Mouse (Mus musculus): Measurements from ENCODE around the gene 2010111I01Rik. TPM values are rescaled to one million over a fixed set of nuclear protein-coding genes. Genes with fewer than 3 reads are reported as not detected.
A peak's percentile ranks its signal among the peaks of the same experiment; 100 is the strongest.

Gene 2010111I01Rik
- total and polyA plus RNA-seq, 2 experiments from 2014 or later: 16.2 to 30.3 TPM

GRCm38 (mm10) chr13:62978784-62979183 is 14.1 kb downstream of the 2010111I01Rik start:
- DNase-seq (ENCODE audit: low spot score) (no peak), ATAC-seq (ENCODE audit: low FRiP score) (no peak)
- WGBS: 89% methylated on average over 4 of the region's 4 CpGs
- no peak overlapping the region for H3K9ac ChIP-seq (replicated peaks; ENCODE audit: low read length, poor library complexity, severe bottlenecking)
- no peaks in the 10 kb centered on the region for H3K36me3 ChIP-seq (ENCODE audit: insufficient read depth, low read length)
- TF ChIP-seq CTCF (IDR thresholded peaks at IDR 0.05): no peak
- no peak overlapping the region for H3K4me2 ChIP-seq (ENCODE audit: low read depth, low read length, poor library complexity, severe bottlenecking)
- no peaks in the 10 kb centered on the region for H3K9me3 ChIP-seq (ENCODE audit: low read length)
- H3K4me3 ChIP-seq (ENCODE audit: low read depth, low read length): no peak overlapping the region
- H3K4me1 ChIP-seq (ENCODE audit: insufficient read depth, low read length): no peaks in the 10 kb centered on the region
- no peaks in the 10 kb centered on the region for H3K27me3 ChIP-seq (ENCODE audit: insufficient read depth, low read length)
- no peak overlapping the region for H3K27ac ChIP-seq (ENCODE audit: low read depth, low read length)

- WGBS: 72% methylated on average over 4 of the region's 4 CpGs
- H3K4me2 ChIP-seq (ENCODE audit: low read depth, low read length, poor library complexity, severe bottlenecking): no peak overlapping the region
- H3K4me1 ChIP-seq (ENCODE audit: insufficient read depth, low read length): no peaks in the 10 kb centered on the region
- H3K9me3 ChIP-seq (ENCODE audit: low read length): no peaks in the 10 kb centered on the region
- no peak for TF ChIP-seq CTCF (IDR thresholded peaks at IDR 0.05)
- H3K9ac ChIP-seq (replicated peaks; ENCODE audit: low read length, poor library complexity, severe bottlenecking): no peak overlapping the region
- H3K4me3 ChIP-seq (ENCODE audit: low read depth, low read length): no peak overlapping the region
- H3K27ac ChIP-seq (ENCODE audit: low read depth, low read length): no peak overlapping the region
- no peaks in the 10 kb centered on the region for H3K27me3 ChIP-seq (ENCODE audit: insufficient read depth, low read length)
- DNase-seq (ENCODE audit: low spot score) (no peak), ATAC-seq (ENCODE audit: low FRiP score) (no peak)
- H3K36me3 ChIP-seq (ENCODE audit: insufficient read depth, low read length): no peaks in the 10 kb centered on the region
These were observed 14.5 kb downstream of the 2010111I01Rik start for GRCm38 (mm10) chr13:62979215-62979614.

- Histone ChIP-seq H3K36me3 (ENCODE audit: insufficient read depth, low read length) (no peaks in the 10 kb centered on the region), H3K9me3 (ENCODE audit: low read length) (no peaks in the 10 kb centered on the region), H3K27me3 (ENCODE audit: insufficient read depth, low read length) (no peaks in the 10 kb centered on the region), H3K9ac (replicated peaks; ENCODE audit: low read length, poor library complexity, severe bottlenecking) (no peak overlapping the region), H3K4me1 (ENCODE audit: insufficient read depth, low read length) (no peaks in the 10 kb centered on the region), H3K4me3 (ENCODE audit: low read depth, low read length) (no peak overlapping the region), H3K4me2 (ENCODE audit: low read depth, low read length, poor library complexity, severe bottlenecking) (no peak overlapping the region), H3K27ac (ENCODE audit: low read depth, low read length) (no peak overlapping the region)
- no peak for TF ChIP-seq CTCF (IDR thresholded peaks at IDR 0.05)
- WGBS: 69% methylated on average over 2 of the region's 2 CpGs
- DNase-seq (ENCODE audit: low spot score) (peak; percentile 20), ATAC-seq (ENCODE audit: low FRiP score) (no peak)
These were observed 15.4 kb downstream of the 2010111I01Rik start for GRCm38 (mm10) chr13:62980131-62980530.

GRCm38 (mm10) chr13:62984485-62984884 is 19.8 kb downstream of the 2010111I01Rik start:
- Histone ChIP-seq H3K4me2 (ENCODE audit: low read depth, low read length, poor library complexity, severe bottlenecking) (no peak overlapping the region), H3K9ac (replicated peaks; ENCODE audit: low read length, poor library complexity, severe bottlenecking) (no peak overlapping the region), H3K27me3 (ENCODE audit: insufficient read depth, low read length) (no peaks in the 10 kb centered on the region), H3K4me1 (ENCODE audit: insufficient read depth, low read length) (no peaks in the 10 kb centered on the region), H3K9me3 (ENCODE audit: low read length) (no peaks in the 10 kb centered on the region), H3K27ac (ENCODE audit: low read depth, low read length) (no peak overlapping the region), H3K4me3 (ENCODE audit: low read depth, low read length) (no peak overlapping the region), H3K36me3 (ENCODE audit: insufficient read depth, low read length) (no peaks in the 10 kb centered on the region)
- WGBS: 82% methylated on average over 3 of the region's 3 CpGs
- DNase-seq (ENCODE audit: low spot score) (no peak), ATAC-seq (ENCODE audit: low FRiP score) (no peak)
- no peak for TF ChIP-seq CTCF (IDR thresholded peaks at IDR 0.05)

- Histone ChIP-seq H3K9me3 (ENCODE audit: low read length) (no peaks in the 10 kb centered on the region), H3K36me3 (ENCODE audit: insufficient read depth, low read length) (no peaks in the 10 kb centered on the region), H3K4me1 (ENCODE audit: insufficient read depth, low read length) (no peaks in the 10 kb centered on the region), H3K4me3 (ENCODE audit: low read depth, low read length) (no peak overlapping the region), H3K27me3 (ENCODE audit: insufficient read depth, low read length) (no peaks in the 10 kb centered on the region), H3K27ac (ENCODE audit: low read depth, low read length) (no peak overlapping the region), H3K9ac (replicated peaks; ENCODE audit: low read length, poor library complexity, severe bottlenecking) (no peak overlapping the region), H3K4me2 (ENCODE audit: low read depth, low read length, poor library complexity, severe bottlenecking) (no peak overlapping the region)
- ATAC-seq (ENCODE audit: low FRiP score): no peak
- TF ChIP-seq CTCF (IDR thresholded peaks at IDR 0.05): no peak
- DNase-seq (ENCODE audit: low spot score): peak; percentile 8
- 75% methylated on average over 3 of the region's 3 CpGs for WGBS
These were observed 25.3 kb downstream of the 2010111I01Rik start for GRCm38 (mm10) chr13:62989891-62990490.

GRCm38 (mm10) chr13:62993543-62994477 is 29.1 kb downstream of the 2010111I01Rik start:
- Histone ChIP-seq H3K36me3 (ENCODE audit: insufficient read depth, low read length) (no peaks in the 10 kb centered on the region), H3K4me1 (ENCODE audit: insufficient read depth, low read length) (no peaks in the 10 kb centered on the region), H3K9ac (replicated peaks; ENCODE audit: low read length, poor library complexity, severe bottlenecking) (no peak overlapping the region), H3K4me3 (ENCODE audit: low read depth, low read length) (no peak overlapping the region), H3K27me3 (ENCODE audit: insufficient read depth, low read length) (no peaks in the 10 kb centered on the region), H3K4me2 (ENCODE audit: low read depth, low read length, poor library complexity, severe bottlenecking) (no peak overlapping the region), H3K9me3 (ENCODE audit: low read length) (no peaks in the 10 kb centered on the region), H3K27ac (ENCODE audit: low read depth, low read length) (no peak overlapping the region)
- ATAC-seq (ENCODE audit: low FRiP score): no peak
- DNase-seq (ENCODE audit: low spot score): no peak
- WGBS: 84% methylated on average over 5 of the region's 5 CpGs
- TF ChIP-seq CTCF (IDR thresholded peaks at IDR 0.05): no peak

Measured in midbrain, postnatal 0 days (tissue).